Mouse (Mus musculus) mature B cell (primary cell): Measurements from ENCODE around the gene Olfr324.

Experiments
- in situ Hi-C: fragments of 300-500 bp; cut with MboI; formaldehyde crosslinking; loops from 2 replicates; pipeline ENCODE4 v1.14.3; 2019

Gene Olfr324

GRCm38 (mm10) chr11:58594814-58595213, at the start of gene Olfr324:
Gene Olfr324, plus strand, starts transcription at chr11:58595114.
- in situ Hi-C loops, result no loop called here

- in situ Hi-C loops, result no loop called here
These were observed 48.6 kb upstream of the Olfr324 start, which contains the start of gene Olfr329-ps for GRCm38 (mm10) chr11:58546322-58546721. Gene Olfr329-ps, minus strand, starts transcription at chr11:58546422.

- in situ Hi-C loops, result no loop called here
These were observed 39.4 kb upstream of the Olfr324 start, which contains the start of gene Olfr328 for GRCm38 (mm10) chr11:58555536-58555935. Gene Olfr328, minus strand, starts transcription at chr11:58555636.

- in situ Hi-C loops, result no loop called here
These were observed 24.5 kb upstream of the Olfr324 start, which contains the start of gene Olfr224 for GRCm38 (mm10) chr11:58570405-58570804. Gene Olfr224, minus strand, starts transcription at chr11:58570553.

GRCm38 (mm10) chr11:58577430-58577829, 17.5 kb upstream of the Olfr324 start, which contains the start of gene Olfr325:
Gene Olfr325, plus strand, starts transcription at chr11:58577730.
- in situ Hi-C loops, result no loop called here

GRCm38 (mm10) chr11:58578636-58579035, 16.3 kb upstream of the Olfr324 start:
- in situ Hi-C loops, result no loop called here

- in situ Hi-C loops, result no loop called here
These were observed 7.0 kb upstream of the Olfr324 start for GRCm38 (mm10) chr11:58587898-58588348.

- in situ Hi-C loops, result no loop called here
These were observed 6.2 kb upstream of the Olfr324 start for GRCm38 (mm10) chr11:58588620-58589250.

- in situ Hi-C loops, result no loop called here
These were observed 2.9 kb downstream of the Olfr324 start for GRCm38 (mm10) chr11:58597837-58598236.

GRCm38 (mm10) chr11:58602062-58602461, 7.1 kb downstream of the Olfr324 start:
- in situ Hi-C loops, result no loop called here

- in situ Hi-C loops, result no loop called here
These were observed 8.1 kb downstream of the Olfr324 start for GRCm38 (mm10) chr11:58602800-58603560.

GRCm38 (mm10) chr11:58604688-58605087, 9.8 kb downstream of the Olfr324 start:
- in situ Hi-C loops, result no loop called here

GRCm38 (mm10) chr11:58605228-58605627, 10.3 kb downstream of the Olfr324 start:
- in situ Hi-C loops, result no loop called here

GRCm38 (mm10) chr11:58606177-58606919, 11.4 kb downstream of the Olfr324 start:
- in situ Hi-C loops, result no loop called here

- in situ Hi-C loops, result no loop called here
These were observed 12.1 kb downstream of the Olfr324 start for GRCm38 (mm10) chr11:58607030-58607429.

GRCm38 (mm10) chr11:58613359-58613758, 18.4 kb downstream of the Olfr324 start:
- in situ Hi-C loops, result no loop called here

- in situ Hi-C loops, result no loop called here
These were observed 19.6 kb downstream of the Olfr324 start for GRCm38 (mm10) chr11:58614526-58614925.

GRCm38 (mm10) chr11:58615975-58616374, 21.1 kb downstream of the Olfr324 start, which contains the start of gene 2210407C18Rik:
Gene 2210407C18Rik, minus strand, starts transcription at chr11:58616075.
- in situ Hi-C loops, result no loop called here

- in situ Hi-C loops, result no loop called here
These were observed 23.5 kb downstream of the Olfr324 start for GRCm38 (mm10) chr11:58618369-58618768.

GRCm38 (mm10) chr11:58618793-58619192, 23.9 kb downstream of the Olfr324 start:
- in situ Hi-C loops, result no loop called here

GRCm38 (mm10) chr11:58626146-58626545, 31.2 kb downstream of the Olfr324 start:
- in situ Hi-C loops, result loop anchor here (25.0 kb wide), 1 partner anchor 689 kb away; no protein-coding TSS in a partner anchor

- in situ Hi-C loops, result loop anchor here (25.0 kb wide), 1 partner anchor 693 kb away; no protein-coding TSS in a partner anchor
These were observed 35.5 kb downstream of the Olfr324 start, which contains the start of gene Olfr323 for GRCm38 (mm10) chr11:58630401-58630800. Gene Olfr323, minus strand, starts transcription at chr11:58630501.
